Mouse (Mus musculus) kidney, adult 2 months (tissue): ENCODE measurements around the gene March1.

Experiments used
- CTCF ChIP-seq: fragments of 200-500 bp; conservative IDR thresholded peaks from 2 replicates; pipeline ENCODE4 v1.5.1; 2011; ENCODE audit warnings: low read depth, mild to moderate bottlenecking, control low read depth, low read length, moderate library complexity, mixed read lengths; ENCODE audit not compliant: insufficient read depth, insufficient read length
- POLR2A ChIP-seq: fragments of 200-500 bp; IDR thresholded peaks from one replicate; pipeline ENCODE4 v1.6.1; 2011; ENCODE audit warnings: low read depth, low read length, control low read depth

- TF ChIP-seq POLR2A (no peak), CTCF (no peak)
Observed at GRCm38 (mm10) chr8:66034429-66034828, 416.7 kb downstream of the March1 start.
